Mouse (Mus musculus): ENCODE data around the gene Sec1. TPM values are rescaled to one million over a fixed set of nuclear protein-coding genes. Genes with fewer than 3 reads are reported as not detected.
A peak's percentile ranks its signal among the peaks of the same experiment; 100 is the strongest.

The Sec1 gene
- total RNA-seq, 4 experiments from 2014 or later = 0.63 to 1.1 (median 0.87) TPM

- no peak for DNase-seq (ENCODE audit: low spot score in 2 of 2)
Observed at GRCm38 (mm10) chr7:45641391-45642040, 52.7 kb downstream of the Sec1 start.

- DNase-seq (ENCODE audit: low spot score in 2 of 2) = no peak
Observed at GRCm38 (mm10) chr7:45640191-45640957, 53.8 kb downstream of the Sec1 start.

- DNase-seq (ENCODE audit: low spot score in 2 of 2) = no peak
Observed at GRCm38 (mm10) chr7:45639561-45640027, 54.6 kb downstream of the Sec1 start, which contains the start of gene Mamstr. Gene Mamstr, plus strand, starts transcription at chr7:45639977.

GRCm38 (mm10) chr7:45638623-45639401 is 55.4 kb downstream of the Sec1 start:
- peak; percentile 78 to 98 for DNase-seq (ENCODE audit: low spot score in 2 of 2)

- DNase-seq (ENCODE audit: low spot score in 2 of 2) = no peak
Observed at GRCm38 (mm10) chr7:45637710-45638109, 56.5 kb downstream of the Sec1 start.

- no peak for DNase-seq (ENCODE audit: low spot score in 2 of 2)
Observed at GRCm38 (mm10) chr7:45635711-45636688, 58.2 kb downstream of the Sec1 start.

- DNase-seq (ENCODE audit: low spot score in 2 of 2) = no peak
Observed at GRCm38 (mm10) chr7:45634946-45635681, 59.1 kb downstream of the Sec1 start.

GRCm38 (mm10) chr7:45632499-45632898 is 61.7 kb downstream of the Sec1 start:
- no peak for DNase-seq (ENCODE audit: low spot score in 2 of 2)

- no peak for DNase-seq (ENCODE audit: low spot score in 2 of 2)
Observed at GRCm38 (mm10) chr7:45630064-45630907, 63.9 kb downstream of the Sec1 start.

- DNase-seq (ENCODE audit: low spot score in 2 of 2) = peak; percentile 55 to 77
Observed at GRCm38 (mm10) chr7:45628364-45629294, 65.6 kb downstream of the Sec1 start.

Other genes starting within 250 kb of the Sec1 start
- 100 to 1,000 TPM; 206 to 283 (median 229) TPM for gene Ftl1, start 234.5 kb downstream of the Sec1 start, total RNA-seq (2022)
- gene Bax, start 227.5 kb downstream of the Sec1 start, total RNA-seq (2022) = 10 to 100 TPM; 57.8 to 78.7 (median 67.0) TPM
- not detected for gene Tulp2, start 212.5 kb downstream of the Sec1 start, total RNA-seq (2022)
- 1 to 10 TPM in 3 of 4 experiments, not detected in 1; 1.9 to 3.2 (median 2.9) TPM for gene Gm45808, start 207.6 kb downstream of the Sec1 start, total RNA-seq (2022)
- 1 to 10 TPM; 5.9 to 7.0 (median 6.3) TPM for gene Dhdh, start 205.6 kb downstream of the Sec1 start, total RNA-seq (2022)
- 100 to 1,000 TPM in 3 of 4 experiments, 10 to 100 TPM in 1; 97.8 to 121 (median 110) TPM for gene Nucb1, start 184.0 kb downstream of the Sec1 start, total RNA-seq (2022)
- 10 to 100 TPM; 16.0 to 27.0 (median 22.4) TPM for gene Ppp1r15a, start 168.1 kb downstream of the Sec1 start, total RNA-seq (2022)
- 1 to 10 TPM; 3.0 to 5.1 (median 4.0) TPM for gene Plekha4, start 168.1 kb downstream of the Sec1 start, total RNA-seq (2022)
- gene Hsd17b14, start 139.5 kb downstream of the Sec1 start, total RNA-seq (2022) = 1 to 10 TPM in 2 of 4 experiments, under 1 TPM in 1, not detected in 1; 0.72 to 2.6 (median 1.2) TPM
- 10 to 100 TPM; 19.3 to 21.1 (median 19.9) TPM for gene Bcat2, start 124.2 kb downstream of the Sec1 start, total RNA-seq (2022)
- not detected for gene Fgf21, start 78.9 kb downstream of the Sec1 start, total RNA-seq (2022)
- under 1 TPM in 1 of 4 experiments, not detected in 3; 0.21 TPM for gene Fut1, start 77.1 kb downstream of the Sec1 start, total RNA-seq (2022)
- not detected for gene Izumo1, start 72.6 kb downstream of the Sec1 start, total RNA-seq (2022)
- 1 to 10 TPM; 5.9 to 7.6 (median 6.6) TPM for gene Rasip1, start 66.9 kb downstream of the Sec1 start, total RNA-seq (2022)
- gene Mamstr, start 54.4 kb downstream of the Sec1 start, total RNA-seq (2022) = 1 to 10 TPM; 3.5 to 6.0 (median 5.6) TPM
- gene Fut2, start 28.0 kb downstream of the Sec1 start, total RNA-seq (2022) = under 1 TPM in 1 of 4 experiments, not detected in 3; 0.59 TPM
- 1 to 10 TPM; 7.6 to 8.7 (median 8.2) TPM for gene Ntn5, start 10.4 kb downstream of the Sec1 start, total RNA-seq (2022)
- gene Car11, start 5.4 kb upstream of the Sec1 start, total RNA-seq (2022) = 100 to 1,000 TPM; 230 to 247 (median 241) TPM
- 100 to 1,000 TPM; 164 to 236 (median 186) TPM for gene Dbp, start 10.7 kb upstream of the Sec1 start, total RNA-seq (2022)
- 100 to 1,000 TPM; 340 to 384 (median 357) TPM for gene Rpl18, start 21.1 kb upstream of the Sec1 start, total RNA-seq (2022)
- gene Sphk2, start 23.6 kb upstream of the Sec1 start, total RNA-seq (2022) = 10 to 100 TPM; 24.9 to 27.4 (median 25.3) TPM
- gene Fam83e, start 26.8 kb upstream of the Sec1 start, total RNA-seq (2022) = under 1 TPM in 1 of 4 experiments, not detected in 3; 0.14 TPM
- not detected for gene Spaca4, start 31.4 kb upstream of the Sec1 start, total RNA-seq (2022)
- 100 to 1,000 TPM; 219 to 241 (median 237) TPM for gene Lmtk3, start 89.3 kb upstream of the Sec1 start, total RNA-seq (2022)
- 10 to 100 TPM; 12.9 to 15.9 (median 14.9) TPM for gene Sult2b1, start 90.3 kb upstream of the Sec1 start, total RNA-seq (2022)
- gene Cyth2, start 120.2 kb upstream of the Sec1 start, total RNA-seq (2022) = 100 to 1,000 TPM; 184 to 196 (median 188) TPM
- 1 to 10 TPM; 1.9 to 2.5 (median 2.3) TPM for gene Kcnj14, start 130.4 kb upstream of the Sec1 start, total RNA-seq (2022)
- 10 to 100 TPM; 20.5 to 22.8 (median 21.6) TPM for gene Grwd1, start 136.5 kb upstream of the Sec1 start, total RNA-seq (2022)
- gene Kdelr1, start 178.4 kb upstream of the Sec1 start, total RNA-seq (2022) = 10 to 100 TPM; 67.2 to 79.8 (median 74.9) TPM
- gene Grin2d, start 184.0 kb upstream of the Sec1 start, total RNA-seq (2022) = 10 to 100 TPM; 11.1 to 12.9 (median 11.8) TPM
- under 1 TPM in 1 of 4 experiments, not detected in 3; 0.98 TPM for gene Syngr4, start 202.3 kb upstream of the Sec1 start, total RNA-seq (2022)
- gene Tmem143, start 202.5 kb upstream of the Sec1 start, total RNA-seq (2022) = 10 to 100 TPM; 18.7 to 24.9 (median 22.7) TPM
- gene Emp3, start 227.0 kb upstream of the Sec1 start, total RNA-seq (2022) = 1 to 10 TPM; 4.3 to 7.4 (median 6.3) TPM
- 1 to 10 TPM; 2.1 to 3.7 (median 2.9) TPM for gene Ccdc114, start 229.7 kb upstream of the Sec1 start, total RNA-seq (2022)

All from left cerebral cortex, adult 8-10 months (tissue).